Mouse (Mus musculus): ENCODE measurements around the gene Phf5a. TPM values are rescaled to one million over a fixed set of nuclear protein-coding genes. Genes with fewer than 3 reads are reported as not detected.

Phf5a gene
- polyA plus RNA-seq, 1 experiment from 2014 or later = 184 TPM

DNA sequence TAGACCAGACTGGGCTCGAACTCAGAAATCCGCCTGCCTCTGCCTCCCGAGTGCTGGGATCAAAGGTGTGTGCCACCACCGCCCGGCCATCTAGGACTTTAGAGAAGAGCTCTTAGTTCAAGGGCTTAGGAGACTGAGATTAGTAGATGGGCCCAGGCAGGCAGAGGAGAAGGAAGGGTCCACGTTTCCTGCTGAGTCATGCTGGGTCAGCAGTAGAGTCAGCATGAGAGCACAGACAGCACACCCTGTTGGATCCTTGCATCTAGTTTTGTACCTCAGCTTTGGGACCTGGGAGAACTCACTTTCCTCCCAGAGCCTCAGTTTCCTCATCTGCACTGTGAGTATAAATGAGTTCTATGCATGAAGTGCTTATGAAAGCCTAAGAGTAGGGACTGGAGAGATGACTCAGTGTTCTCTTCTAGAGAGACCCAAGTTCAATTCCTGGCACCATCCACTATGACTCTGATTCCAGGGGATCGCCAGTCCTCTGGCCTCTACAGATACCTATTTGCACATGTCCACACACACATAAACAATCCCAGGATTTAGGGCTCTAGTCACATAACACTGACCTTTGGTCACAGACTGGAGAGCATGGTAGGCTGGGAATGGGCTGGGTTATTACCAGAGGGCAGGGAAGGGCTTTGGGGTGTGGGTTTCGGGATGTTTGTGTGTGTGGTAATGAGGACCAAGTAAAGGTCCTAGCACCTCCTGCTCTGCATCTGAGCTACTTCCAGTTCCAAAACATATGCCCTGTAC, 20.3 kb upstream of the Phf5a start:
- Histone ChIP-seq H3K4me2 (replicated peaks; ENCODE audit: low read depth, low read length) (no peak overlapping the region), H3K36me3 (ENCODE audit: control insufficient read depth, insufficient read depth, low read length) (peaks cover 6% of the 10 kb centered on the region; the same call in 1 of the 2 replicates), H3K4me1 (replicated peaks; ENCODE audit: control insufficient read depth, insufficient read depth, low read length) (no peaks in the 10 kb centered on the region), H3K9ac (ENCODE audit: low read depth, low read length) (no peak overlapping the region), H3K4me3 (ENCODE audit: low read depth, low read length) (no peak overlapping the region), H3K27ac (ENCODE audit: low read depth, low read length) (no peak overlapping the region), H3K9me3 (ENCODE audit: control insufficient read depth, low read length) (no peaks in the 10 kb centered on the region), H3K27me3 (ENCODE audit: control insufficient read depth, insufficient read depth, low read length) (no peaks in the 10 kb centered on the region)
- no peak for DNase-seq (ENCODE audit: low spot score)
- ATAC-seq (ENCODE audit: low FRiP score) = no peak
- 92% methylated on average over 8 of the region's 8 CpGs for WGBS

DNA sequence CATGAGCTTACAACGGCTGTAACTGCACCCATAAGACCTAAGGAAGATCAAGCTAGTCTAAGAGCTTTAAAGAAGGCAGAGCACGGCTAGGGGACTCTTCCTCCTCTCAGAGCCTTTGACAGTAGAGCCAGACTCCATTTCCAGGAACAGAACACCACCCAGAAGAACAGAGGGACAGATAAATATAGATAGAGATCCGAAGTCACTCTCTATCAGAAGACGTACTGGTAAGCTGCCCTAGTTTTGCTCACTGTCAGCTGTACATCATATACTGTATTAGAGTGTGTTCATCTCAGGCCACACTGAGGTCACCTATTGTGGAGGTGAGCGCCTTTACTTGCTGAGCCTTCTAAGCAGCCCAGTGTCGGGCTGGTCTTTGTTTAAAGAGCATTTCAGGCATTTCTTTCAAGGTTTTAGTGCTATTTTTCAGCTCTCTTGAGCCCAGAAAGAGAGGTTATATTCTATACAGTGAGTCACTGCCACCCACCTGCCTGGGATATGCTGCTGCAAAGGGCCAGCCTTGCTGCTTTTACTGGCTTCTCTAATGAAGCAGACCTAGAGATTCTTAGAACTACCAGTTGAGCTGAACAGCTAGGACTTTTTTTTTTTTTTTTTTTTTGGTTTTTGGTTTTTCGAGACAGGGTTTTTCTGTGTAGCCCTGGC, 19.6 kb upstream of the Phf5a start:
- DNase-seq (ENCODE audit: low spot score) (no peak), ATAC-seq (ENCODE audit: low FRiP score) (no peak)
- no peak overlapping the region for H3K27ac ChIP-seq (ENCODE audit: low read depth, low read length)
- no peak overlapping the region for H3K4me2 ChIP-seq (replicated peaks; ENCODE audit: low read depth, low read length)
- no peak overlapping the region for H3K4me3 ChIP-seq (ENCODE audit: low read depth, low read length)
- no peaks in the 10 kb centered on the region for H3K4me1 ChIP-seq (replicated peaks; ENCODE audit: control insufficient read depth, insufficient read depth, low read length)
- H3K9me3 ChIP-seq (ENCODE audit: control insufficient read depth, low read length) = no peaks in the 10 kb centered on the region
- WGBS = 89% methylated on average over 7 of the region's 7 CpGs
- H3K27me3 ChIP-seq (ENCODE audit: control insufficient read depth, insufficient read depth, low read length) = no peaks in the 10 kb centered on the region
- H3K36me3 ChIP-seq (ENCODE audit: control insufficient read depth, insufficient read depth, low read length) = peaks cover 6% of the 10 kb centered on the region; the same call in 1 of the 2 replicates
- H3K9ac ChIP-seq (ENCODE audit: low read depth, low read length) = no peak overlapping the region

DNA sequence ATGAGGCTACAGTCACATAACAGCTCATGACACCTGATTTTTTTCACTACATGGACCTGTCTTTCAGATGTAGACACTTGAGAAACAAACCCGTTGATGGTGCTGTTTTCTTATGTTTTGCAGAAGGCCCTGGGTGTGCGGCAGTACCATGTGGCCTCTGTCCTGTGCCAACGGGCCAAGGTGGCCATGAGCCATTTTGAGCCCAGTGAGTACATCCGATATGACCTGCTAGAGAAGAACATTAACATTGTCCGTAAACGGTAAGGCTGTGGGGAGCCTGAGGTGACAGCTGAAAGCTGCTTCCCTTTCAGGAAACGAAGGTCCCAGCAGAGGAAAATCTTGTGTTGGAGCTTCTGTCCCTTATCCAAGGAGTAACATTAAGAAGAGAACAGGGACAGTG, 17.5 kb upstream of the Phf5a start:
- ATAC-seq (ENCODE audit: low FRiP score) = no peak
- H3K9me3 ChIP-seq (ENCODE audit: control insufficient read depth, low read length) = no peaks in the 10 kb centered on the region

DNA sequence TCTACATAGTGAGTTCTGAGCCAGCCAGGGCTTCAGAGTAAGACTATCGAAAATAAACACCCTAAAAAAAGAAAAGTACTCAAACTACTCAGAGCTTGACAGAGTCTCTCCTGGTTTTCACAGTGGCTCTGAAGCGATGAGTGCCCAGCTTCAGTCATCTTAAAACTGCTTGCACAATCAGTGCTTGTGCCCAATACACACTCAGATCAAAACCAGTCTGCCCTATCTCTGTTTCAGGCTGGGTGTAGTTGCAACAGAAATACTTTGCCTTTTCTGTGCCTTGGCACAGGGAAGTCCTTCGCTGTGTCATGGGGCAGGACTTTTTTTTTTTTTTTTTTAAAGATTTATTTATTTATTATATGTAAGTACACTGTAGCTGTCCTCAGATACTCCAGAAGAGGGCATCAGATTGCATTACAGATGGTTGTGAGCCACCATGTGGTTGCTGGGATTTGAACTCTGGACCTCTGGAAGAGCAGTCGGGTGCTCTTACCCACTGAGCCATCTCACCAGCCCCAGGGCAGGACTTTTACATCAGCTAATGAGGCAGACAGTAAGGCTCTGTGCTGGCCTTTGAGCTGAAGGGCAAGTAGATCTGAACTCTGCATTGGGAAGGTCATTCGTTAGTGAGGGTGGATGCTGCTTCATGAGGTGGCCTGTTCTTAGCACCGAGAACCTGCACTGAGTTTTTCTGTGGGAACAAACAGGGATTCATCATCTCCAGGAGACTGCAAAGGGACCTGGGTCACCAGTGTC, 15.3 kb upstream of the Phf5a start:
- no peaks in the 10 kb centered on the region for H3K27me3 ChIP-seq (ENCODE audit: control insufficient read depth, insufficient read depth, low read length)
- H3K4me2 ChIP-seq (replicated peaks; ENCODE audit: low read depth, low read length) = no peak overlapping the region
- ATAC-seq (ENCODE audit: low FRiP score) (no peak), DNase-seq (ENCODE audit: low spot score) (no peak)
- H3K4me3 ChIP-seq (ENCODE audit: low read depth, low read length) = no peak overlapping the region
- H3K27ac ChIP-seq (ENCODE audit: low read depth, low read length) = no peak overlapping the region
- no peaks in the 10 kb centered on the region for H3K9me3 ChIP-seq (ENCODE audit: control insufficient read depth, low read length)
- no peak overlapping the region for H3K9ac ChIP-seq (ENCODE audit: low read depth, low read length)
- H3K4me1 ChIP-seq (replicated peaks; ENCODE audit: control insufficient read depth, insufficient read depth, low read length) = no peaks in the 10 kb centered on the region
- H3K36me3 ChIP-seq (ENCODE audit: control insufficient read depth, insufficient read depth, low read length) = no peaks in the 10 kb centered on the region
- WGBS = 95% methylated on average over 6 of the region's 6 CpGs

More for the DNA sequence above, 17.5 kb upstream of the Phf5a start:
- H3K4me1 ChIP-seq (replicated peaks; ENCODE audit: control insufficient read depth, insufficient read depth, low read length) = no peaks in the 10 kb centered on the region
- peaks cover 3% of the 10 kb centered on the region; the same call in 1 of the 2 replicates for H3K36me3 ChIP-seq (ENCODE audit: control insufficient read depth, insufficient read depth, low read length)
- H3K27ac ChIP-seq (ENCODE audit: low read depth, low read length) = no peak overlapping the region
- no peaks in the 10 kb centered on the region for H3K27me3 ChIP-seq (ENCODE audit: control insufficient read depth, insufficient read depth, low read length)
- no peak overlapping the region for H3K4me3 ChIP-seq (ENCODE audit: low read depth, low read length)
- 93% methylated on average over 7 of the region's 7 CpGs for WGBS
- no peak for DNase-seq (ENCODE audit: low spot score)
- H3K9ac ChIP-seq (ENCODE audit: low read depth, low read length) = no peak overlapping the region
- H3K4me2 ChIP-seq (replicated peaks; ENCODE audit: low read depth, low read length) = no peak overlapping the region

DNA sequence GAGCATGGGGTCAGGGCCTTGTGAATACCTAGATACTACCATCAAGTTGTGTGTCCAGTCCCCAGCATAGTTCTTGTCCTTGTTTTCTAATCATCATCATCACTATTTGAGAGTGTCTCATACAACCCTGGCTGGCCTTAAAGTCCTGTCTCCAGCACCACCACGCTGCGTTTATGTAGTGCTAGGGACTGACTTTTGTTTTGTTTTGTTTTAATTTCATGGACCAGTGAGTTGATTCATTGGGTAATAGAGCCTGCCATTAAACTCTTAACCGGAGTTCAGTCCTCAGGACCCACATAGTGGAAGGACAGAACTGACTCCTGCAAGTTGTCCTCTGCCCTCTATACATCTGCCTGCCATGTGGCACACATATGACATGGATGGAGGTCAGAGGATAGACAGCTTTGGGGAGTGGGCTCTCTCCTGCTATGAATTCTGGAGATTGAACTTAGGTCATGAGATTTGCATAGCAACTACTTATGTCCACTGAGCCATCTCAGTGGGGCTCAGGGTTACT, 13.8 kb upstream of the Phf5a start:
- ATAC-seq (ENCODE audit: low FRiP score) = no peak

DNA sequence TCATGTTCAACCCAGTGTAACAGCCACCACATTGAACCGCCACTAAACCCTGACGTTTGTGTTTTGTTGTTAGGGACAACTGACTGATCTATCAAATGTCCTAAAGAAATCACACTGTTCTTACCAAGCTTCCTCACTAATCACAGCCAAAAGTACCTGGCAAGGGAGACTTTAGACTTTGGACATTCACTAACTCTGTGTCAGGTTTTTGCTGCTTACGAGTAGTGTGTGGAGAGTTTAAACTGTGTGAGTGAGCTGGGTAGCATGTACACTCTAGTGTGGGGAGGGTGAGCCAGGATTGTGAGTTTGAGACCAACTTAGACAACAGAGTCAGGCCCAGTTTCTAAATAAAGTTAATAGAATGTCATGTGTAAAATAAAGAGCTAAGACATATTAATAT, 10.6 kb upstream of the Phf5a start:
- Histone ChIP-seq H3K27me3 (ENCODE audit: control insufficient read depth, insufficient read depth, low read length) (no peaks in the 10 kb centered on the region), H3K4me3 (ENCODE audit: low read depth, low read length) (no peak overlapping the region), H3K36me3 (ENCODE audit: control insufficient read depth, insufficient read depth, low read length) (no peaks in the 10 kb centered on the region), H3K4me1 (replicated peaks; ENCODE audit: control insufficient read depth, insufficient read depth, low read length) (no peaks in the 10 kb centered on the region), H3K27ac (ENCODE audit: low read depth, low read length) (no peak overlapping the region), H3K9me3 (ENCODE audit: control insufficient read depth, low read length) (no peaks in the 10 kb centered on the region), H3K4me2 (replicated peaks; ENCODE audit: low read depth, low read length) (no peak overlapping the region), H3K9ac (ENCODE audit: low read depth, low read length) (no peak overlapping the region)
- WGBS = 94% methylated on average over 3 of the region's 3 CpGs
- DNase-seq (ENCODE audit: low spot score) = no peak
- ATAC-seq (ENCODE audit: low FRiP score) = no peak

More for the DNA sequence above, 13.8 kb upstream of the Phf5a start:
- no peak overlapping the region for H3K4me2 ChIP-seq (replicated peaks; ENCODE audit: low read depth, low read length)
- H3K9ac ChIP-seq (ENCODE audit: low read depth, low read length) = no peak overlapping the region
- WGBS = 74% methylated on average over 3 of the region's 3 CpGs
- no peak for DNase-seq (ENCODE audit: low spot score)
- no peaks in the 10 kb centered on the region for H3K4me1 ChIP-seq (replicated peaks; ENCODE audit: control insufficient read depth, insufficient read depth, low read length)
- H3K36me3 ChIP-seq (ENCODE audit: control insufficient read depth, insufficient read depth, low read length) = no peaks in the 10 kb centered on the region
- no peaks in the 10 kb centered on the region for H3K27me3 ChIP-seq (ENCODE audit: control insufficient read depth, insufficient read depth, low read length)
- no peaks in the 10 kb centered on the region for H3K9me3 ChIP-seq (ENCODE audit: control insufficient read depth, low read length)
- H3K4me3 ChIP-seq (ENCODE audit: low read depth, low read length) = no peak overlapping the region
- H3K27ac ChIP-seq (ENCODE audit: low read depth, low read length) = no peak overlapping the region

DNA sequence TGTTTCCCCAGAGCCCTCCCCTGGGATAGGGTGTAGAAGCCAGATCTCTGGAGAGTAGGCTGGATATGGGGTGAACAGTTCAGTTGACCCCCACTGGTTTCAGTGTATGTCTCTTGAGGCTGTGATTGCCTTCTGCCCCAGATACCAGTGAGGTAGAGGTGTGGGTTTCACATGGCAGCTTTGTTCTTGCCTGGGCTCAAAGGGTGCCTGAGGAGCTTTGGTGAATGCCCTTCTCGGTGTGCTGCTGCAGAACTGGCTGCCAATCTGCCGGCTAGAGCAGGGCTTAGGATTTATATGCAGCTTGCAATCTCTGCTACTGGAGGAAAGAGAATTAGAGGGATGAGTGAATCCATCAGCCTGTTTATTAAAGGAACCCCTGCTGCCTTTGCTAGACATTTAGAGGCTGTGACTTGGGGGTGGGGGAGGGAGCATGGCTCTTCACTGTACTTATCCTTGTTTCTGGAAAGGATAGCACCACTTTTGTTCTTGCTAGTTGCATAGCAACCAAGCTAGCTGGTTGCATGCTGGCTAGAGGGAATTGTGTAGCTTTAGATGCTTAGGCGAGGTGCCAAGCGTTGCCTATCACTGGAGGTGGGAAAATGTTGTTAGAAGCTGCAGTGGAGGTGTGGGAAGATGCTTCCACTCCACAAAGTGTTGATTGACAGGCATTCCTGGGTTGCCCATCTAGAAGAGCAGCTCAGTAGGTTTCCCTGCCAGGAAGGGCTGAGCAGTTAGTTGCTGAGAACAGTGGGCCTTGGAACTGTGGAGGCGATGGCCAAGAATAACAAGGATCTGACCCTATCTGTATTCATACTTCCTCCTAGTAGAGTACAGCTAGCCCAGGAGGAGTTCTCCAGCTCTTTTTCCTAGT, 8.1 kb upstream of the Phf5a start:
- Histone ChIP-seq H3K4me3 (ENCODE audit: low read depth, low read length) (no peak overlapping the region), H3K27ac (ENCODE audit: low read depth, low read length) (no peak overlapping the region), H3K36me3 (ENCODE audit: control insufficient read depth, insufficient read depth, low read length) (no peaks in the 10 kb centered on the region), H3K4me2 (replicated peaks; ENCODE audit: low read depth, low read length) (no peak overlapping the region), H3K27me3 (ENCODE audit: control insufficient read depth, insufficient read depth, low read length) (no peaks in the 10 kb centered on the region), H3K4me1 (replicated peaks; ENCODE audit: control insufficient read depth, insufficient read depth, low read length) (no peaks in the 10 kb centered on the region), H3K9ac (ENCODE audit: low read depth, low read length) (no peak overlapping the region), H3K9me3 (ENCODE audit: control insufficient read depth, low read length) (no peaks in the 10 kb centered on the region)
- ATAC-seq (ENCODE audit: low FRiP score) = no peak
- no peak for DNase-seq (ENCODE audit: low spot score)
- 72% methylated on average over 5 of the region's 5 CpGs for WGBS
